13 mouse cellular contexts compared by ENCODE assay signal in the genomic region with DNA sequence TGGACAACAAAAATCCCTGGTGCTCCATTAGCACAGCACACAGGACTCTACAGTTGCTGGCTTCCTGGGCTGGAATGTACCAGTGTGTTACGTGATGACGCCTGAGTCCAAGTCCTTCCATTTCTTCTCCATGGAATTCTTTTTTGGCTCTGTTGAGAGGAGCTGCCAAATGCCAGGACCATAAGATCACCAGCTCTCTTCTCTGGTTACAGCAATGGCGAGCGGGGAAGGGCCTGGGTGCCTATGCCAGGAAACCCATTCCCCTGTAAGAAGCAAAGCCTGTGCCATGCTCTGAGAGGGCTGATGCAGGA.
A peak's percentile ranks its signal among the peaks of the same experiment; 100 is the strongest.
DNase-seq lines count a peak whose midpoint lies in the region; ATAC-seq lines count a peak whose summit lies in the region.
"Had no signal": no experiment of that assay in that cellular context is flagged by ENCODE, and none has a peak within 500 bp of the region (broad histone marks: within the 10 kb centered on the region; RNA-seq: fewer than 3 reads in every experiment).

No protein-coding gene starts in this region.

- no peak overlapping the region for H3K4me2 ChIP-seq in lung, embryonic 15.5 days
- H3K4me2 ChIP-seq in heart, embryonic 16.5 days (ENCODE audit: low read depth, low read length): no peak overlapping the region
- H3K4me2 ChIP-seq in stomach, embryonic 14.5 days (replicated peaks; ENCODE audit: low read depth, low read length): no peak overlapping the region

- DNase-seq in heart, adult 18-20 months: peak; percentile 35 to 52
- no peak for DNase-seq in heart, adult 11 months
- no peak for DNase-seq in lung, postnatal 14 days
- DNase-seq in retina, embryonic 14.5 days (ENCODE audit: low spot score): no peak
- DNase-seq in right cerebral cortex, adult 18-20 months: no peak
- DNase-seq: adrenal gland, postnatal 36 days; cerebellum, postnatal 14 days; kidney, adult 18-20 months had no signal

- WGBS in lung, embryonic 15.5 days: 38% methylated on average over 4 of the region's 4 CpGs
- 39% methylated on average over 4 of the region's 4 CpGs for WGBS in heart, embryonic 16.5 days
- 75% methylated on average over 4 of the region's 4 CpGs for WGBS in stomach, embryonic 14.5 days

- H3K4me1 ChIP-seq in lung, embryonic 15.5 days: peaks cover 24% of the 10 kb centered on the region
- H3K4me1 ChIP-seq in heart, embryonic 16.5 days (ENCODE audit: control insufficient read depth, insufficient read depth, low read length): peaks cover 22% of the 10 kb centered on the region
- H3K4me1 ChIP-seq in stomach, embryonic 14.5 days (ENCODE audit: control insufficient read depth, insufficient read depth, low read length): peaks cover 9% of the 10 kb centered on the region

- peak; percentile 33; the same call in 1 of the 2 replicates for ATAC-seq in lung, embryonic 15.5 days (ENCODE audit: borderline replicate concordance, extremely low read depth, low FRiP score, low TSS enrichment)
- ATAC-seq in heart, embryonic 16.5 days (replicated peaks; ENCODE audit: extremely low read depth, insufficient read depth, low FRiP score): peak; percentile 69
- no peak for ATAC-seq in stomach, embryonic 14.5 days (ENCODE audit: insufficient number of reproducible peaks, insufficient read depth, low FRiP score, low read depth)
- ATAC-seq: CD4-positive, CD25-positive, alpha-beta regulatory T cell, adult 4 months had no signal

- H3K9ac ChIP-seq in lung, embryonic 15.5 days: no peak overlapping the region
- no peak overlapping the region for H3K9ac ChIP-seq in heart, embryonic 16.5 days (ENCODE audit: low read length)
- H3K9ac ChIP-seq in stomach, embryonic 14.5 days (replicated peaks; ENCODE audit: low read depth, low read length): no peak overlapping the region

- H3K27me3 ChIP-seq in lung, embryonic 15.5 days: no peaks in the 10 kb centered on the region
- no peaks in the 10 kb centered on the region for H3K27me3 ChIP-seq in heart, embryonic 16.5 days (ENCODE audit: control insufficient read depth, insufficient read depth, low read length)
- no peaks in the 10 kb centered on the region for H3K27me3 ChIP-seq in stomach, embryonic 14.5 days (ENCODE audit: control insufficient read depth, insufficient read depth, low read length)

- H3K27ac ChIP-seq in lung, embryonic 15.5 days: peak overlapping the region; percentile 74
- H3K27ac ChIP-seq in heart, embryonic 16.5 days (ENCODE audit: low read length): peak overlapping the region; percentile 65
- H3K27ac ChIP-seq in stomach, embryonic 14.5 days (ENCODE audit: low read length): peak overlapping the region; percentile 36; the same call in 1 of the 2 replicates
- H3K27ac ChIP-seq: left cerebral cortex, adult 2 months had no signal

- H3K36me3 ChIP-seq in lung, embryonic 15.5 days: peaks cover 15% of the 10 kb centered on the region; the same call in 1 of the 2 replicates
- H3K36me3 ChIP-seq in heart, embryonic 16.5 days (ENCODE audit: control insufficient read depth, insufficient read depth): peaks cover 13% of the 10 kb centered on the region
- no peaks in the 10 kb centered on the region; the same call in 1 of the 2 replicates for H3K36me3 ChIP-seq in stomach, embryonic 14.5 days (ENCODE audit: control insufficient read depth, insufficient read depth, low read length)

- no peak overlapping the region for H3K4me3 ChIP-seq in lung, embryonic 15.5 days
- no peak overlapping the region for H3K4me3 ChIP-seq in heart, embryonic 16.5 days (ENCODE audit: low read length)
- H3K4me3 ChIP-seq in stomach, embryonic 14.5 days (ENCODE audit: low read depth, low read length): no peak overlapping the region
- H3K4me3 ChIP-seq: left cerebral cortex, adult 2 months had no signal

- H3K9me3 ChIP-seq in lung, embryonic 15.5 days: 0 out of 2 replicates have a peak, but pooled peaks cover 2% of the 10 kb centered on the region
- H3K9me3 ChIP-seq in heart, embryonic 16.5 days (replicated peaks; ENCODE audit: control insufficient read depth, low read length): peaks cover 6% of the 10 kb centered on the region
- H3K9me3 ChIP-seq in stomach, embryonic 14.5 days (ENCODE audit: control insufficient read depth, low read depth, low read length): peaks cover 3% of the 10 kb centered on the region; the same call in 1 of the 2 replicates

Comparison
In these comparisons a context has a peak if more than half of its experiments do, and no peak if none do; other contexts are left out.
1. DNase-seq: peak in heart, adult 18-20 months (2 of 2); none in heart, adult 11 months (single experiment), lung, postnatal 14 days (single experiment), retina, embryonic 14.5 days (single experiment) and right cerebral cortex, adult 18-20 months (single experiment).
2. Peak in every context shown above with its lines, with median percentiles within 50 percentile points of each other: H3K27ac ChIP-seq.